Mouse (Mus musculus) ovary, postnatal 10 days (tissue): ENCODE measurements at regions not wholly inside any gene's neighbourhood (a gene's known extent, or its start where the extent isn't known, plus 50 kb on each side); places are given as distances from the start of the nearest gene placed in this dataset.

ENCODE experiments used
- DNase-seq: peaks from one replicate; pipeline ENCODE4 v3.0.0; 2022; ENCODE audit warnings: low spot score

GRCm38 (mm10) chr14:61819251-61819650 lies 212.0 kb downstream of the Kcnrg start:
- DNase-seq: no peak

GRCm38 (mm10) chr14:61834291-61834936 lies 227.2 kb downstream of the Kcnrg start:
- DNase-seq: no peak

GRCm38 (mm10) chr14:61835729-61836128 lies 228.5 kb downstream of the Kcnrg start:
- no peak for DNase-seq

- DNase-seq: no peak
These were observed 229.0 kb downstream of the Kcnrg start for GRCm38 (mm10) chr14:61836231-61836630.

GRCm38 (mm10) chr14:61836965-61837364 lies 229.7 kb downstream of the Kcnrg start:
- no peak for DNase-seq

- DNase-seq: no peak
These were observed 230.6 kb downstream of the Kcnrg start for GRCm38 (mm10) chr14:61837851-61838250.

GRCm38 (mm10) chr14:61842476-61842875 lies 235.2 kb downstream of the Kcnrg start:
- DNase-seq: no peak

- DNase-seq: no peak
These were observed 239.2 kb downstream of the Kcnrg start for GRCm38 (mm10) chr14:61846441-61846840.

GRCm38 (mm10) chr14:61850244-61850643 lies 243.0 kb downstream of the Kcnrg start:
- no peak for DNase-seq

GRCm38 (mm10) chr14:61857616-61858015 lies 250.4 kb downstream of the Kcnrg start:
- DNase-seq: no peak

- DNase-seq: no peak
These were observed 253.4 kb downstream of the Kcnrg start for GRCm38 (mm10) chr14:61860688-61861087.

GRCm38 (mm10) chr14:61861357-61861958 lies 254.2 kb downstream of the Kcnrg start:
- DNase-seq: no peak

- no peak for DNase-seq
These were observed 255.7 kb downstream of the Kcnrg start for GRCm38 (mm10) chr14:61862931-61863330.

- no peak for DNase-seq
These were observed 256.2 kb downstream of the Kcnrg start for GRCm38 (mm10) chr14:61863475-61863874.

- no peak for DNase-seq
These were observed 259.4 kb downstream of the Kcnrg start for GRCm38 (mm10) chr14:61866532-61867268.

- DNase-seq: no peak
These were observed 266.9 kb downstream of the Kcnrg start for GRCm38 (mm10) chr14:61874206-61874605.

GRCm38 (mm10) chr14:61879416-61879815 lies 272.2 kb downstream of the Kcnrg start:
- no peak for DNase-seq

GRCm38 (mm10) chr14:61880514-61881259 lies 273.4 kb downstream of the Kcnrg start:
- DNase-seq: no peak

- DNase-seq: no peak
These were observed 278.2 kb downstream of the Kcnrg start for GRCm38 (mm10) chr14:61885241-61886015.

- no peak for DNase-seq
These were observed 282.4 kb downstream of the Kcnrg start for GRCm38 (mm10) chr14:61889626-61890025.

- DNase-seq: no peak
These were observed 286.5 kb downstream of the Kcnrg start for GRCm38 (mm10) chr14:61893786-61894185.

GRCm38 (mm10) chr14:61896879-61897278 lies 289.6 kb downstream of the Kcnrg start:
- no peak for DNase-seq
